Mouse (Mus musculus): Measurements from ENCODE around the gene Pkd1l2. TPM values are rescaled to one million over a fixed set of nuclear protein-coding genes. Genes with fewer than 3 reads are reported as not detected.

Pkd1l2 gene
- total RNA-seq, 2 experiments from 2014 or later: 0.18 to 0.23 TPM

- Histone ChIP-seq H3K4me3 (no peak overlapping the region), H3K27ac (no peak overlapping the region)
- DNase-seq (ENCODE audit: extremely low spot score in 1 of 2, low spot score in 2 of 2): no peak
- TF ChIP-seq CTCF (IDR thresholded peaks at IDR 0.05): peak; percentile 39
- intact Hi-C loops (cut with DNase I): no loop called here
Measured at GRCm38 (mm10) chr8:117053135-117054079, 28.8 kb downstream of the Pkd1l2 start.

GRCm38 (mm10) chr8:117051316-117051715 is 30.9 kb downstream of the Pkd1l2 start:
- intact Hi-C loops (cut with DNase I): no loop called here
- Histone ChIP-seq H3K27ac (no peak overlapping the region), H3K4me3 (no peak overlapping the region)
- TF ChIP-seq CTCF (IDR thresholded peaks at IDR 0.05): no peak
- no peak for DNase-seq (ENCODE audit: extremely low spot score in 1 of 2, low spot score in 2 of 2)

- Histone ChIP-seq H3K27ac (no peak overlapping the region), H3K4me3 (no peak overlapping the region)
- no peak for DNase-seq (ENCODE audit: extremely low spot score in 1 of 2, low spot score in 2 of 2)
- intact Hi-C loops (cut with DNase I): no loop called here
- no peak for TF ChIP-seq CTCF (IDR thresholded peaks at IDR 0.05)
Measured at GRCm38 (mm10) chr8:117050763-117051162, 31.5 kb downstream of the Pkd1l2 start.

- intact Hi-C loops (cut with DNase I): no loop called here
Measured at GRCm38 (mm10) chr8:117049444-117049843, 32.8 kb downstream of the Pkd1l2 start.

GRCm38 (mm10) chr8:117043584-117043983 is 38.7 kb downstream of the Pkd1l2 start:
- Histone ChIP-seq H3K27ac (no peak overlapping the region), H3K4me3 (no peak overlapping the region)
- no peak for TF ChIP-seq CTCF (IDR thresholded peaks at IDR 0.05)
- DNase-seq (ENCODE audit: extremely low spot score in 1 of 2, low spot score in 2 of 2): no peak
- intact Hi-C loops (cut with DNase I): no loop called here

More at GRCm38 (mm10) chr8:117049444-117049843, 32.8 kb downstream of the Pkd1l2 start:
- no peak for TF ChIP-seq CTCF (IDR thresholded peaks at IDR 0.05)
- Histone ChIP-seq H3K4me3 (no peak overlapping the region), H3K27ac (no peak overlapping the region)
- no peak for DNase-seq (ENCODE audit: extremely low spot score in 1 of 2, low spot score in 2 of 2)

- no peak overlapping the region for H3K4me3 ChIP-seq
- intact Hi-C loops (cut with DNase I): no loop called here
- no peak for TF ChIP-seq CTCF (IDR thresholded peaks at IDR 0.05)
- DNase-seq (ENCODE audit: extremely low spot score in 1 of 2, low spot score in 2 of 2): no peak
- no peak overlapping the region for H3K27ac ChIP-seq
Measured at GRCm38 (mm10) chr8:117039843-117040242, 42.4 kb downstream of the Pkd1l2 start.

DNA sequence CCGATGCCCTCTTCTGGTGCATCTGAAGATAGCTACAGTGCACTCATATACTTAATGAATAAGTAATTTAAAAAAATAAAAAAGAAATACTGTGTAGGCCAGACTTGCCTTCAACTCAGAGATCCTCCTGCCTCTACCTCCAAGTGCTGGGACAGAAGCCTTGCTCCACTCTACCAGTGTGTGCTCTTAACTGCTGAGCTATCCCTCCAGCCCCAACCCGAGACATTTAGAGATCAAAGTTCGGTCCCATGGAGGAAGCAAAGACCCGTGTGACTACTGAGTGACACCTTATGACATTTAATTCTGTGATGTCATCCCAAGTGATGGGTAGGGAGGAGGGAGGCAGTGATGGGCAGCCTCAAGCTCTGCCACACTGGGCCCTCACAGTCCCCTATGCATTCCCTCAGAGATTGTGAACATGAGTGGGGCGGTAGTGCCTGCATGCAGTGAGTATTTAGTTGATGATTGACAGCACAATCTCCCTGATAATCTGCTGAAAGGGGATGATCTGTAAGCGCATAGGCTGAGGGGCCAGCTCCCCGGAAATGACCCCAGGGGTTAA is 44.8 kb downstream of the Pkd1l2 start:
- TF ChIP-seq CTCF (IDR thresholded peaks at IDR 0.05): no peak
- intact Hi-C loops (cut with DNase I): no loop called here
- no peak for DNase-seq (ENCODE audit: extremely low spot score in 1 of 2, low spot score in 2 of 2)
- Histone ChIP-seq H3K4me3 (no peak overlapping the region), H3K27ac (no peak overlapping the region)

- DNase-seq (ENCODE audit: extremely low spot score in 1 of 2, low spot score in 2 of 2): no peak
- intact Hi-C loops (cut with DNase I): no loop called here
- no peak for TF ChIP-seq CTCF (IDR thresholded peaks at IDR 0.05)
- Histone ChIP-seq H3K4me3 (no peak overlapping the region), H3K27ac (no peak overlapping the region)
Measured at GRCm38 (mm10) chr8:117033393-117033792, 48.9 kb downstream of the Pkd1l2 start.

DNA sequence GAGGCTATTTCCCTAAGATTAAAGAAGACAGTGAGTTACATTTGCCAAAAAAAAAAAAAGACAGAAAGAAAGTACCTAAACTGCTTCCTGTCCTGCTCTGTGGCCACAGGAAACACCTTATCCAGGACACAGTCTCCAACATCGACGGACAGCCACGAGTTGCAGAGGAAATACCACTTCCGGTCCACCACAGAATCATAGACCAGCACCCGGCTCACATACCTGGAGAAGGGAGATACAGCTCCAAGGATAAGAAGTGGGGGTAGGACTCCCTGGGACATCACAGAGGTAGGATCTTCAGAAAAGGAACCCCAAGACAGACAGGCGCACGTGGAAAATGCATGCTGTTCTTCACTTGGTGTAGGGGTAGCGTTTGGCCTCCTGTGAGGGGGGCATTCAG is 49.6 kb downstream of the Pkd1l2 start:
- no peak for DNase-seq (ENCODE audit: extremely low spot score in 1 of 2, low spot score in 2 of 2)
- TF ChIP-seq CTCF (IDR thresholded peaks at IDR 0.05): no peak
- Histone ChIP-seq H3K4me3 (no peak overlapping the region), H3K27ac (no peak overlapping the region)
- intact Hi-C loops (cut with DNase I): no loop called here

DNA sequence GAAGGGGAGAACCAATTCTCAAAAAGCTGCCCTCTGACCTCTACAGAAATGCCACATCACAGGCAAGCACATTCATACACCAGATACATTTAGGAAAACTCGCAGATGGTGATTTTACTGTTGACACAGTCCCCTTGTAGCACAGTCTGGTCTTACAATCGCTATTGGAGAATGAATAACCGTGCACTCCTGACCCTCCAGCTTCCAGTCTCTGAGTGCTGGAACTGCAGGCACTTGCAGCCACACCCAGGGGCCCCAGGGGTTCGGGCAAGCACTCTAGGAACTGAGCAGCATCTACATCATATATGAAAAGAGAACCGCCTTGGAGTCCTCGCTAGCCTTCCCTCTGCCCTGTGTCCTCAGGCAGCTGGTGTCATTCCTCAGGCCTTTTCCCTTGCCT is 50.8 kb downstream of the Pkd1l2 start:
- no peak for TF ChIP-seq CTCF (IDR thresholded peaks at IDR 0.05)
- intact Hi-C loops (cut with DNase I): no loop called here
- Histone ChIP-seq H3K27ac (no peak overlapping the region), H3K4me3 (no peak overlapping the region)
- DNase-seq (ENCODE audit: extremely low spot score in 1 of 2, low spot score in 2 of 2): no peak

- TF ChIP-seq CTCF (IDR thresholded peaks at IDR 0.05): no peak
- no peak for DNase-seq (ENCODE audit: extremely low spot score in 1 of 2, low spot score in 2 of 2)
- no peak overlapping the region for H3K27ac ChIP-seq
- intact Hi-C loops (cut with DNase I): no loop called here
- H3K4me3 ChIP-seq: no peak overlapping the region
Measured at GRCm38 (mm10) chr8:117028686-117029085, 53.6 kb downstream of the Pkd1l2 start.

DNA sequence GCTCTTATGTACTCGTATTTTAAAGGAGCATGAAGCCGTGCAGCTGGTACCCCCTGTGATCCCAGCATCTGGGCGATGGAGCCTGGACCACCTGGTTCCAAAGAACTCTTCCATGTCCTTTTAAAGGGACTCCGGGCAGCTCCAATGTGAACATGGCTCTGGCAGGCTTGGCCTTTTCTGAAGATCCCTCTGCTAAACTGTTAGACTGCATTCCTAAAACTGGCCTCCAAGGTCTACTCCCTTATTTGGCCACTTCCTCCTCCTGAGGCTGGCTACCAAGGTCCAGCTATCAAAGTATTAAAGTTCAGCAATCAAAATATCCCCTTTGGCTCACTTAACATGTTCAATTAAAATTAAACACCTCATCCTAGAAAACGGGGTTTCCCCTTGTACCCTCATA is 54.6 kb downstream of the Pkd1l2 start:
- no peak for TF ChIP-seq CTCF (IDR thresholded peaks at IDR 0.05)

More for the DNA sequence above, 54.6 kb downstream of the Pkd1l2 start:
- no peak for DNase-seq (ENCODE audit: extremely low spot score in 1 of 2, low spot score in 2 of 2)
- no peak overlapping the region for H3K4me3 ChIP-seq
- no peak overlapping the region for H3K27ac ChIP-seq
- intact Hi-C loops (cut with DNase I): no loop called here
